Mouse (Mus musculus): ENCODE measurements around the gene Fam120b.

GRCm38 (mm10) chr17:15431551-15431950, 35.5 kb downstream of the Fam120b start:
- TF ChIP-seq BHLHE40 (IDR thresholded peaks at IDR 0.05; ENCODE audit: low read depth, low read length) (no peak), CTCF (conservative IDR thresholded peaks at IDR 0.05 in 1 of 2, IDR thresholded peaks at IDR 0.05 in 1 of 2; ENCODE audit: low read depth in 2 of 2, low read length in 2 of 2) (no peak), POLR2A (IDR thresholded peaks at IDR 0.05; ENCODE audit: low read depth, low read length) (no peak)
